Mouse (Mus musculus) midbrain, embryonic 11.5 days (tissue): ENCODE results near the gene Nxnl1. TPM values are rescaled to one million over a fixed set of nuclear protein-coding genes. Genes with fewer than 3 reads are reported as not detected.
"Not testable (repeated sequence)": the region's sequence is repeated elsewhere in the genome, so short reads cannot be mapped to it uniquely, and the experiment has no call there.

Source experiments
- ATAC-seq: fragments of 200-750 bp; cut with Nextera tagmentation; 2 replicates; pipeline ENCODE4 v1.8.0; 2017; ENCODE audit warnings: moderate TSS enrichment, moderate library complexity; ENCODE audit not compliant: low FRiP score
- DNase-seq: peaks from one replicate; pipeline ENCODE4 v3.0.0; 2015; ENCODE audit warnings: low spot score; ENCODE audit errors: missing footprints
- H3K27ac ChIP-seq: fragments of 300-500 bp; sonication (generic); 2 replicates; pipeline ENCODE4 v1.5.1; 2014; ENCODE audit warnings: low read depth, low read length
- H3K27me3 ChIP-seq: fragments of 300-500 bp; sonication (generic); 2 replicates; pipeline ENCODE4 v1.6.1; 2014; ENCODE audit warnings: mild to moderate bottlenecking, low read length, moderate library complexity, mixed read lengths; ENCODE audit not compliant: control insufficient read depth, insufficient read depth
- H3K36me3 ChIP-seq: fragments of 300-500 bp; sonication (generic); 2 replicates; pipeline ENCODE4 v1.6.1; 2014; ENCODE audit warnings: mild to moderate bottlenecking, low read length, moderate library complexity, mixed read lengths; ENCODE audit not compliant: control insufficient read depth, insufficient read depth
- H3K4me1 ChIP-seq: fragments of 300-500 bp; sonication (generic); 2 replicates; pipeline ENCODE4 v1.6.1; 2014; ENCODE audit warnings: low read length; ENCODE audit not compliant: control insufficient read depth, insufficient read depth
- H3K4me2 ChIP-seq: fragments of 300-500 bp; sonication (generic); 2 replicates; pipeline ENCODE4 v1.6.1; 2014; ENCODE audit warnings: mild to moderate bottlenecking, moderate library complexity
- H3K4me3 ChIP-seq: fragments of 300-500 bp; sonication (generic); 2 replicates; pipeline ENCODE4 v1.5.1; 2014; ENCODE audit warnings: low read depth, low read length
- H3K9ac ChIP-seq: fragments of 300-500 bp; sonication (generic); 2 replicates; pipeline ENCODE4 v1.6.1; 2014; ENCODE audit warnings: low read length
- H3K9me3 ChIP-seq: fragments of 300-500 bp; sonication (generic); 2 replicates; pipeline ENCODE4 v1.6.1; 2016; ENCODE audit warnings: low read length; ENCODE audit not compliant: control insufficient read depth
- WGBS: fragments of 180-500 bp; shearing (Covaris S2); extraction: QIAGEN DNeasy Blood & Tissue Kit; methylation state at CpG from one replicate; pipeline ENCODE4 v1.1.7; 2014; 5-methylcytosine and 5-hydroxymethylcytosine counted together
- polyA plus RNA-seq: library from polyadenylated mRNA; unstranded; fragments of >200 nt; fragmentation: Nextera tagmentation; extraction: Ambion mirVana; gene quantifications from 2 replicates; pipeline ENCODE4 v1.2.1, GENCODE M21; 2014

The Nxnl1 gene
- polyA plus RNA-seq, 1 experiment from 2014 or later = not detected

- peaks cover 9% of the 10 kb centered on the region; the same call in 1 of the 2 replicates for H3K27me3 ChIP-seq
- H3K4me3 ChIP-seq = no peak overlapping the region
- no peak overlapping the region for H3K27ac ChIP-seq
- no peak for DNase-seq
- H3K4me2 ChIP-seq = no peak overlapping the region
- no peaks in the 10 kb centered on the region for H3K36me3 ChIP-seq
- WGBS = 36% methylated on average over 3 of the region's 3 CpGs
- H3K9me3 ChIP-seq = no peaks in the 10 kb centered on the region
- 0 out of 2 replicates have a peak, but pooled peaks have one; percentile 28 for ATAC-seq
- H3K4me1 ChIP-seq = peaks cover 3% of the 10 kb centered on the region; the same call in 1 of the 2 replicates
- H3K9ac ChIP-seq = no peak overlapping the region
These were observed 32.1 kb downstream of the Nxnl1 start for GRCm38 (mm10) chr8:71534263-71534810.

- 67% methylated on average over 5 of the region's 12 CpGs for WGBS
- not testable (repeated sequence) for H3K9ac ChIP-seq, ATAC-seq, H3K27ac ChIP-seq, H3K4me1 ChIP-seq, H3K4me3 ChIP-seq, H3K27me3 ChIP-seq, H3K4me2 ChIP-seq, H3K36me3 ChIP-seq, H3K9me3 ChIP-seq
- peak; percentile 82 for DNase-seq
These were observed 35.5 kb downstream of the Nxnl1 start for GRCm38 (mm10) chr8:71530735-71531467.

- Histone ChIP-seq H3K27ac (no peak overlapping the region), H3K36me3 (no peaks in the 10 kb centered on the region), H3K9ac (no peak overlapping the region), H3K27me3 (peaks cover 25% of the 10 kb centered on the region), H3K4me3 (no peak overlapping the region), H3K4me1 (no peaks in the 10 kb centered on the region), H3K4me2 (no peak overlapping the region), H3K9me3 (no peaks in the 10 kb centered on the region)
- 77% methylated on average over 11 of the region's 11 CpGs for WGBS
- DNase-seq = no peak
- no peak for ATAC-seq
These were observed 37.9 kb downstream of the Nxnl1 start for GRCm38 (mm10) chr8:71528362-71529073.

- Histone ChIP-seq H3K9ac (no peak overlapping the region), H3K4me3 (no peak overlapping the region), H3K4me2 (no peak overlapping the region), H3K27me3 (peaks cover 25% of the 10 kb centered on the region), H3K4me1 (no peaks in the 10 kb centered on the region), H3K36me3 (no peaks in the 10 kb centered on the region), H3K9me3 (no peaks in the 10 kb centered on the region), H3K27ac (no peak overlapping the region)
- 40% methylated on average over 3 of the region's 3 CpGs for WGBS
- no peak for ATAC-seq
- DNase-seq = no peak
These were observed 39.1 kb downstream of the Nxnl1 start for GRCm38 (mm10) chr8:71527162-71527870.

GRCm38 (mm10) chr8:71526272-71526671 lies 40.1 kb downstream of the Nxnl1 start:
- Histone ChIP-seq H3K4me3 (no peak overlapping the region), H3K4me1 (no peaks in the 10 kb centered on the region), H3K27ac (no peak overlapping the region), H3K9me3 (no peaks in the 10 kb centered on the region), H3K27me3 (peaks cover 25% of the 10 kb centered on the region), H3K4me2 (no peak overlapping the region), H3K36me3 (no peaks in the 10 kb centered on the region), H3K9ac (no peak overlapping the region)
- DNase-seq (peak; percentile 88), ATAC-seq (no peak)
- WGBS = 5% methylated on average over 6 of the region's 6 CpGs

- Histone ChIP-seq H3K4me1 (no peaks in the 10 kb centered on the region), H3K36me3 (no peaks in the 10 kb centered on the region), H3K9me3 (no peaks in the 10 kb centered on the region), H3K4me2 (0 out of 2 replicates have a peak within 1 kb of the TSS, but pooled peaks have one; percentile 13), H3K9ac (no peak within 1 kb of the TSS), H3K4me3 (no peak within 1 kb of the TSS; the same call in 1 of the 2 replicates), H3K27me3 (peaks cover 25% of the 10 kb centered on the region), H3K27ac (no peak within 1 kb of the TSS)
- DNase-seq (peak; percentile 91), ATAC-seq (no peak)
- 6% methylated on average over 46 of the region's 46 CpGs for WGBS
These were observed 41.0 kb downstream of the Nxnl1 start, which contains the start of gene Ccdc194 for GRCm38 (mm10) chr8:71525226-71526050. Gene Ccdc194, minus strand, starts transcription at chr8:71525711.

GRCm38 (mm10) chr8:71521634-71522033 lies 44.8 kb downstream of the Nxnl1 start:
- no peak overlapping the region for H3K27ac ChIP-seq
- DNase-seq = peak; percentile 100
- H3K9me3 ChIP-seq = no peaks in the 10 kb centered on the region
- H3K4me3 ChIP-seq = no peak overlapping the region
- H3K27me3 ChIP-seq = peaks cover 24% of the 10 kb centered on the region
- WGBS = 3% methylated on average over 17 of the region's 17 CpGs
- no peaks in the 10 kb centered on the region for H3K36me3 ChIP-seq
- peaks cover 7% of the 10 kb centered on the region for H3K4me1 ChIP-seq
- ATAC-seq = peak; percentile 83
- H3K9ac ChIP-seq = no peak overlapping the region
- H3K4me2 ChIP-seq = no peak overlapping the region

- not testable (repeated sequence) for H3K4me1 ChIP-seq, H3K9ac ChIP-seq, H3K27me3 ChIP-seq, H3K9me3 ChIP-seq, H3K4me3 ChIP-seq, H3K27ac ChIP-seq, H3K36me3 ChIP-seq, ATAC-seq, H3K4me2 ChIP-seq
- 54% methylated on average over 9 of the region's 10 CpGs for WGBS
- peak; percentile 97 for DNase-seq
These were observed 47.2 kb downstream of the Nxnl1 start for GRCm38 (mm10) chr8:71519037-71519825.
